Mouse (Mus musculus): ENCODE data around the gene Stx18.

The Stx18 gene

DNA sequence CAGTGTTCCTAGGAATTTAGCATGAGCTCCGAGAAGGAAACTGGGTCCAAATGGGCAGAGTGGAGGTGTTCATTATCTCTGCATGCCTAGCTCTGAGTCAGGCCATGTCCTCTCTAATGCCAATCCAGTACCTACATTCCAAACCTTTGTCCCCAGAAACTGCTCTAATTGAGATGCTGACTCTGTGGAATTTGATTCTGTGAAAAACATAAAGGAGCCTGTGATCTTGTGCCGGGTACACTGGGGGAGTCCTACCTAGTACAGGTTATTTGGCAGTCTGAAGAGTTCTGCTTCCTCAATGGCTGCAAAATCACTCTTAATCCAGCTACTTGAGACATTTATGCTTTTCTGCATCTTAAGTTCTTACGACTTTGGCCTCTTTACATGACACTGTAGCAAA is 40.0 kb downstream of the Stx18 start:
- 89% methylated on average over 3 of the region's 3 CpGs for WGBS

GRCm38 (mm10) chr5:38080472-38080871 is 41.9 kb downstream of the Stx18 start:
- 100% methylated on average over 1 of the region's 1 CpGs for WGBS

- 83% methylated on average over 3 of the region's 3 CpGs for WGBS
These were observed 44.0 kb downstream of the Stx18 start for GRCm38 (mm10) chr5:38082589-38082988.

DNA sequence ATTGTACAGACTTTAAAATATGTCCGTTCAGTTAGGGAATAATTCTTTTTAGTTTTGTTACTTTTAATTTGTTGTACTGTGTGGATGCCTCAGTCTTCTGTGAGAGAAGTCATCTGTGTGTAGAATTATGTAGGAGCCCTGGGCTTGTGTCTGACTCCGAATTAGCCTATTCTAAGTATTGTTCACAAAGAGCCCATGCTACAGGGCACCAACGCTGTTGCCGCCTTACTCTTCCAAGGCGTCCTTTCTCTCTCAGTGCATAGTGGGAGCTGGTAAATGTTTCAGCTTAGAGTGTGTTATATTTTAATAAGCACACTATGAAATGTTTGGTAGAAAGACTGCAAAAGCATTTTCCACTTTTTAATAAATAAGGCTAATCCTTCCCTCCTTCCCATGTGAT is 44.8 kb downstream of the Stx18 start:
- WGBS, result 92% methylated on average over 5 of the region's 5 CpGs

GRCm38 (mm10) chr5:38084616-38085015 is 46.1 kb downstream of the Stx18 start:
- 61% methylated on average over 8 of the region's 8 CpGs for WGBS

GRCm38 (mm10) chr5:38085561-38086392 is 47.2 kb downstream of the Stx18 start:
- 46% methylated on average over 10 of the region's 10 CpGs for WGBS

GRCm38 (mm10) chr5:38090111-38090510 is 51.6 kb downstream of the Stx18 start:
- WGBS, result 93% methylated on average over 3 of the region's 3 CpGs

DNA sequence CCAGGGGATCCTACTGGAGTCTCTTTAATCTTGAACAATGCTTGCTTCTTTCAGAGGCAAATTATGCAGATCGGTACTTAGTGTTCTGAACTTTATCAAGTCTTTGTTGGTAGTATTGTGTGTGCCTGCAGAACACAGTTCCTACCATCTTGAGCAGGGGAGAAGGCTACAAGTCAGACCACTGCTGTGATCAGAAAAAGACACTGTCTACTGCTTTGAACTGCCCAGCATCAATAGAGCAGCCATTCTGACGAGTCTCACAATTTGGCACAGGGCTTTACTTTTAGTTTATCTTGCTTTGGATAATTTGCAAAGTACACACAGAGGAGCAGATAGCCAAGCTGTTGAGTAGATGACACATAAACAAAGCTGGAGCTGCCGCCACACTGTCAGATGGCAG is 52.0 kb downstream of the Stx18 start:
- WGBS, result 52% methylated on average over 3 of the region's 3 CpGs

GRCm38 (mm10) chr5:38091046-38091965 is 52.8 kb downstream of the Stx18 start:
- 71% methylated on average over 8 of the region's 8 CpGs for WGBS

GRCm38 (mm10) chr5:38091966-38092304 is 53.4 kb downstream of the Stx18 start:
- WGBS, result 80% methylated on average over 2 of the region's 2 CpGs

DNA sequence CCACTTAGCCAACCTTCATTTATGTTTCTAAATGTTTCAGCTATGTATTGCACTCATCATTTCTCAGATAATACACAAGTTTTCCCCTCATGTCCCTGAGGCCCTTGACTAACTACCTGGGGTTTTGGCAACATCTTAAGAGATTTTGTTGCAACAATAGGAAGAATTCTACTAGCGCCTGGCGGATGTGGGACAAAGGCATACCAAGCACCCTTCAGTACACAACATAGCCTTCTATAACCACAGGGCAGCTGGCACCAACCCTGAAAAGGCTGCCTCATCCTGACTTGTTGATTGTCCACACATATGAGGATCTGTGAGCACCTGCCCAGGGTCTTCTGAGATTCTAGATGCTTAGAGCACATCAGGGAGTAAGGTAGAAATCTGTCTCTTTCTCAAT is 55.8 kb downstream of the Stx18 start:
- WGBS, result 91% methylated on average over 2 of the region's 2 CpGs

DNA sequence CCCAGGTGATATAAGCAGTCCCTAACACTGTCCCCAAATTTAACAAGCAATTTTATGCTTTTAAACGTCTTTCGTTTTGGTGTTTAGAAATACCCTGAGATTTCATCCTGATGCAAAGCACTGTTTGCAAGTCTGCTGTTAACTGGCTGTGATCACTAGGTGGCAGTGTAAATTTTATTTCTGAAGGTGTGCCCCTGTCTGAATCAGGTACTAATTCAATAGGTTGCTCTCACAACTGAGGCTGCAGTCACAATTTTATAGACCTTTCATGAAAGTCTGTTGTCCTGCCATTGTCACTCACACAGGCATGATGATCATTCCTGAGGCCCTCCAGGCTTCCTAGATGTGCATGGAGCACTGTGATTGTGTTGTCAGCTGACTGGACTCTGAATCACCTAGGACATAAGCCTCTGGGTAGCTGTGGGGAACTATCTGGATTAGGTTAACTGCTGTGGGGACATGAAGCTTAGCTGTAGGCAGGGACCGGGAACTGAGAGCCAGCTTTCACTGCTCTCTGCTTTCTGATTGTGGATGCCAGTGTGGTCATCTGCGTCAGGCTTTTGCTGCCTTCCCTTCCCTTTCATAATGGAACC is 59.1 kb downstream of the Stx18 start:
- WGBS, result 75% methylated on average over 4 of the region's 4 CpGs

GRCm38 (mm10) chr5:38099139-38099676 is 60.7 kb downstream of the Stx18 start:
- WGBS, result 77% methylated on average over 2 of the region's 2 CpGs

- 91% methylated on average over 2 of the region's 2 CpGs for WGBS
These were observed 64.4 kb downstream of the Stx18 start for GRCm38 (mm10) chr5:38102945-38103344.

DNA sequence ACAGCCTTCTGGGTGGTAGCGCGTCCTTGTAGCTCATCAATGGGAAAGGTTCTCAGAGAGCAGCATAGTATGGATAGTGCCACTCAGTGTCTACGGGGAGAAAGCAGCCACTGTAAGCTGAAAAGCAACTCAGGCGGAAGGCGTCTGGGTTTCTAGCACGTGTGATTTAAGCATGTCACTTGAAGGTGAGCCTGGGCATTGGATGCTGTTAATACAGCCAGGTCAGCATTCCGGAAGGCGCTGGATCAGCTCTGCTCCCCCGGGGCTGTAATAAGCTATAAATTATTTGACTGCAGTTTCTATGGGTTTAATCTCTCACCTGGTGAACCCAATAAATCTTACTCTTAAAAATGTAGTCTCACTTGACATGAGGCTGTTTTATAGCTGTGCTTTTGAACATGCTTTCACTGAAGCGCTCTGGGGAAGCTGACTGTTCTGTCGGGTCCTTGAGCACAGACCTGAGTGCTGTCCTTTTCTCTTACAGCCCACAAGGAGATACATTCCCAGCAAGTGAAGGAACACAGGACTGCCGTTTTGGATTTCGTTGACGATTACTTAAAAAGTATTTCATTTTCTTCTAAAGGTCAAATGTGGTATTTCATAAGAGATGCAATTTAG is 67.6 kb downstream of the Stx18 start:
- WGBS, result 94% methylated on average over 14 of the region's 14 CpGs

DNA sequence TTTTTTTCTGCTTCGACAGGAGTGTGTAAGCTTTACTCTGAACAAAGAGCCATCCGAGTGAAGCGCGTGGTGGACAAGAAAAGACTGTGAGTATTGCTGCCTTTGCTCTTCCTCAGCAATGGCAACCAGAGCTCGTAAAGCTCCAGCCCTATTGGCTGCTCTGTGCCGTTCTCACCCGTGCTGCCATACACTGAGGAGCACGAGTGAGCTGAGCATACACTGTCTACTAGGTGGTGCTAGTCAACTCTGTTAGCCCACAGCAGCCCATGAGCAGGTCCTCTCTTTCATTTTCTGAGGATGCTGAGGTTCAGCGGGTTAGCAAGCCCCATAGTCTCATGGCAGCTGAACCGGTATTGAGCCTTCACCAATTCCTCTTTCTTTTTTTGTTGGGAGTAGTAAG is 68.3 kb downstream of the Stx18 start:
- 93% methylated on average over 10 of the region's 10 CpGs for WGBS

- WGBS, result 97% methylated on average over 2 of the region's 2 CpGs
These were observed 76.0 kb downstream of the Stx18 start for GRCm38 (mm10) chr5:38114526-38114925.

DNA sequence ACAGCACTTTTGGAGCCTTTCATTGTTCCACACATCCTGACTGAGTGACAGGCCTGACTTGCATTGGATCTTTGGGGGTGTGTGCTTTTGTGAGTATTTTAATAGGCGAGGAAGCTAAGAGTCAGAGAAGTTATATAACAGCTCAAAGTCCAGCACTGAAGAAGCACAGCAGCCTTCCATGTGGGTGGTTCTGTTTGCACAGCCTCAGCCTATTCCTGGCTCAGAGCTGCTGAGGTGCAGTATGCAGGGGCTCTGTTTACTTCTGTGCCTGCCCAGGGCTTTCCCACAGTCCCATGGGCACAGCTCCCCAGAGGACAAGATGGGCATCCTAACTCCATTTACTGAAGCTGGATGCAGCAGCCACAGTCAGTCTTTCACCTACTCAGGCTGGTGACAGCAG is 78.5 kb downstream of the Stx18 start:
- WGBS, result 64% methylated on average over 1 of the region's 1 CpGs

GRCm38 (mm10) chr5:38119268-38119667 is 80.7 kb downstream of the Stx18 start:
- 87% methylated on average over 5 of the region's 5 CpGs for WGBS

GRCm38 (mm10) chr5:38121699-38122098 is 83.2 kb downstream of the Stx18 start:
- WGBS, result 89% methylated on average over 7 of the region's 7 CpGs

- WGBS, result 70% methylated on average over 13 of the region's 13 CpGs
These were observed 88.2 kb downstream of the Stx18 start for GRCm38 (mm10) chr5:38126519-38127306.

Measured in cerebral cortex, adult 2 months (tissue).